Mouse (Mus musculus): ENCODE data around the gene Vmn1r235. TPM values are rescaled to one million over a fixed set of nuclear protein-coding genes. Genes with fewer than 3 reads are reported as not detected.
"Not testable (repeated sequence)": the region's sequence is repeated elsewhere in the genome, so short reads cannot be mapped to it uniquely, and the experiment has no call there.

Vmn1r235 gene
- not detected in 2 replicates for polyA plus RNA-seq (2014; fragmentation: Nextera tagmentation; extraction: Ambion mirVana)

DNA sequence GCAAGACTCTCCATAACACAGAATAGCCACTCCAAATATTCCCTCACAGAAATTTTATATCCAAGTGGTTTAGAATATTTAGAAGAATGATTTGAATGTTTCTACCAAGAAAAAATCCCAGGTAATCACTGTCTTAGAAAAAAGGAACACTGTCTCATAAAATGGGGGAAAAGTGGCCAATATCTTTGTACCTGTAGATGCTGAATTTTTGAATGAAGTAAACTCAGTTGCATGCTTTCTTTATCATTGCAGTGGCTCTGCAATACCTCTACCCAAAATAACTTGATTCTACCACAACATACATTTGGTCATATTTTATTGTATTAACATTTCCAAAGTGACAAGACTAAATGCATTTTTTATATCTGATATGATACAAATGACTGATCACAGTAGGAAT is at the start of gene Vmn1r235:
Vmn1r235 (plus strand) TSS at position 301 of the 400 bp plus-strand sequence.
- DNase-seq (ENCODE audit: low spot score): no peak
- no peak within 1 kb of the TSS for H3K4me2 ChIP-seq (ENCODE audit: low read depth, low read length)
- no peaks in the 10 kb centered on the region for H3K27me3 ChIP-seq (ENCODE audit: control insufficient read depth, insufficient read depth, low read length)
- no peaks in the 10 kb centered on the region for H3K4me1 ChIP-seq (ENCODE audit: control insufficient read depth, insufficient read depth, low read length)
- no peaks in the 10 kb centered on the region for H3K9me3 ChIP-seq (replicated peaks; ENCODE audit: control insufficient read depth, low read length)
- no peak within 1 kb of the TSS for H3K27ac ChIP-seq (replicated peaks; ENCODE audit: low read depth, low read length)
- no peak within 1 kb of the TSS for H3K4me3 ChIP-seq (ENCODE audit: low read depth, low read length)
- ATAC-seq (replicated peaks; ENCODE audit: insufficient number of reproducible peaks, low FRiP score, low TSS enrichment, low read depth): no peak
- no peak within 1 kb of the TSS for H3K9ac ChIP-seq (replicated peaks; ENCODE audit: low read length)
- H3K36me3 ChIP-seq (replicated peaks; ENCODE audit: control insufficient read depth, insufficient read depth, low read depth, low read length): no peaks in the 10 kb centered on the region

DNA sequence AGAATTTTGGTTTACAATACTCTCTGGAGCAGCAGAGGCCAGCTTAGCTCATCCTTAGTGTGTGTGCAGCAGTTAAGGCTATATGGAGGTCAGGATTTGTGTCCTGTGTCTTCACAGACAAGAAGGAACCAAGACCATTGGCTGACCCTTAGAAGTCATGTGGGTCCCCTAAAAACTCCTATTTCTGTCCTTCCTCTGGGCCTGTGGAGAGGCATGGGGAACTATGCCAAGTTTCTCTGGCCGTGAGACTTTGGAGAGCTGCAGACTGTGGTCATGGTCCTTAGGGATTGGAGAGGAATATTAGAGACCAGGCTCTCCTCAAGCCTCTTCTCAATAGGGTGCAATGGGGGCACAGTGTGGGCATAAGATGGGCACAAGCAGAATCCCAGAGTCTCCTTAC is 45.1 kb upstream of the Vmn1r235 start:
- H3K4me2 ChIP-seq (ENCODE audit: low read depth, low read length); H3K4me3 ChIP-seq (ENCODE audit: low read depth, low read length); H3K27ac ChIP-seq (replicated peaks; ENCODE audit: low read depth, low read length); H3K4me1 ChIP-seq (ENCODE audit: control insufficient read depth, insufficient read depth, low read length); H3K9me3 ChIP-seq (replicated peaks; ENCODE audit: control insufficient read depth, low read length); ATAC-seq (replicated peaks; ENCODE audit: insufficient number of reproducible peaks, low FRiP score, low TSS enrichment, low read depth); DNase-seq (ENCODE audit: low spot score); H3K27me3 ChIP-seq (ENCODE audit: control insufficient read depth, insufficient read depth, low read length); H3K36me3 ChIP-seq (replicated peaks; ENCODE audit: control insufficient read depth, insufficient read depth, low read depth, low read length); H3K9ac ChIP-seq (replicated peaks; ENCODE audit: low read length): not testable (repeated sequence)
- 88% methylated on average over 1 of the region's 1 CpGs for WGBS

DNA sequence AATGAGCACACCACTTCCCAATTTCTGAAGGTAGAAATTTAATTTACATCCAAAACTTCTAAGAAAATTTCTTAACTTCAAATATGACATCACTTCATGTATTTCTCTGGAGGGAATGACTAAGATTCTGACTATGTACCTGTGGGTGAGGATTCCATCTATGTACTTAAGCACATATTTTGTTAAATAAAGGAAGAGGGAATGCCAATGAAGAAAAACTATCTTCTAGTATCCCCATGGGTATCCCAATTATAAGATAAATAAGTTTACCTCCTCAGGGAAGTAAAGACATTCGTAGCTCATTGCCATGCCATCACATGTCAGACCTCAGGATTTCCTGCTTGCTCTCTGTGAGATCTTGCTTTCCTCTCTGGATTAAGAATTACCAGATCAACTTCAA is 30.4 kb upstream of the Vmn1r235 start, which contains the start of gene Vmn1r234:
Vmn1r234 (plus strand) TSS at position 301 of the 400 bp plus-strand sequence.
- Histone ChIP-seq H3K27ac (replicated peaks; ENCODE audit: low read depth, low read length) (no peak within 1 kb of the TSS), H3K27me3 (ENCODE audit: control insufficient read depth, insufficient read depth, low read length) (no peaks in the 10 kb centered on the region), H3K4me3 (ENCODE audit: low read depth, low read length) (no peak within 1 kb of the TSS), H3K9ac (replicated peaks; ENCODE audit: low read length) (no peak within 1 kb of the TSS), H3K9me3 (replicated peaks; ENCODE audit: control insufficient read depth, low read length) (no peaks in the 10 kb centered on the region), H3K4me1 (ENCODE audit: control insufficient read depth, insufficient read depth, low read length) (no peaks in the 10 kb centered on the region), H3K4me2 (ENCODE audit: low read depth, low read length) (no peak within 1 kb of the TSS), H3K36me3 (replicated peaks; ENCODE audit: control insufficient read depth, insufficient read depth, low read depth, low read length) (no peaks in the 10 kb centered on the region)
- DNase-seq (ENCODE audit: low spot score) (no peak), ATAC-seq (replicated peaks; ENCODE audit: insufficient number of reproducible peaks, low FRiP score, low TSS enrichment, low read depth) (no peak)
- 70% methylated on average over 1 of the region's 1 CpGs for WGBS

DNA sequence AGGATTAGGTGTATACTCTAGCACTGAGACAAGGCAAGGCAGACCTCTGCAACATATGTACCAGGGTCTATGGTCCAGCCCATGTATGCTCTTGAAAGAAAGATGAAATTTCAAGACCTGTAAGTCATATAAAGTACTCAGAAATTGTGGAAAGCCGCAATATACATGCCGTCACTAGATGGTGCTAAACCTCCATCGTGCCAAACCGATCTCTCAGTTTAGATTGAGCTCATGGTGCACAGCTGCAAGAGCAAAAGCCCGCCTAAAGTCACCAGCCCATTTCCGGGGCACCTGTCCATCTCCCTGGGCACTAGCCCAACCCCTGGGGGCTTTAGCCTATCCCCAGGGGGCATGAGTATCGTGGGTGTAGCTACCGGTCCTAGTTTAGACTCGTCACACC is 24.6 kb upstream of the Vmn1r235 start:
- H3K9ac ChIP-seq (replicated peaks; ENCODE audit: low read length): no peak overlapping the region
- H3K36me3 ChIP-seq (replicated peaks; ENCODE audit: control insufficient read depth, insufficient read depth, low read depth, low read length): no peaks in the 10 kb centered on the region
- DNase-seq (ENCODE audit: low spot score) (peak; percentile 66), ATAC-seq (replicated peaks; ENCODE audit: insufficient number of reproducible peaks, low FRiP score, low TSS enrichment, low read depth) (no peak)
- H3K4me1 ChIP-seq (ENCODE audit: control insufficient read depth, insufficient read depth, low read length): no peaks in the 10 kb centered on the region
- no peak overlapping the region for H3K4me3 ChIP-seq (ENCODE audit: low read depth, low read length)
- WGBS: 30% methylated on average over 9 of the region's 9 CpGs
- no peaks in the 10 kb centered on the region for H3K27me3 ChIP-seq (ENCODE audit: control insufficient read depth, insufficient read depth, low read length)
- H3K4me2 ChIP-seq (ENCODE audit: low read depth, low read length): no peak overlapping the region
- no peak overlapping the region for H3K27ac ChIP-seq (replicated peaks; ENCODE audit: low read depth, low read length)
- no peaks in the 10 kb centered on the region for H3K9me3 ChIP-seq (replicated peaks; ENCODE audit: control insufficient read depth, low read length)

DNA sequence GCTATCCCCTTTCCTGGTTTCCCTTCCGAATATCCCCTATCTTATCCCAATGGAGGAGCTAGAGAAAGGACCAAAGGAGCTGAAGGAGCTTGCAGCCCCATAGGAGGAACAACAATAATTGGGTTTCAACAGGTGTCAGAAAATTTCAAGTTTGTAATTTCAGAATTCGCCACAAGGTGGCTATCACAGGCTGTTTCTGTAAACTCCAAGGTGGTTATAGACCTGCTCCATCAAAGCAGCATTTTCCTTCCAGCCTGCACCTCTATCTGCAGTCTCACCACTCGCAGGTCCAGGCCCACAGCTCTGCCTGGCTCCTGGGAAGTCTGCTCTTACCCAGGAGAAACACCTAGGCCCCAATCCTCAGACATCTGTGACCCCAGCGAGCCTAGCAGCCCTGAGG is 15.9 kb downstream of the Vmn1r235 start:
- Histone ChIP-seq H3K27ac (replicated peaks; ENCODE audit: low read depth, low read length) (no peak overlapping the region), H3K4me2 (ENCODE audit: low read depth, low read length) (no peak overlapping the region), H3K9ac (replicated peaks; ENCODE audit: low read length) (no peak overlapping the region), H3K4me3 (ENCODE audit: low read depth, low read length) (no peak overlapping the region), H3K9me3 (replicated peaks; ENCODE audit: control insufficient read depth, low read length) (no peaks in the 10 kb centered on the region), H3K36me3 (replicated peaks; ENCODE audit: control insufficient read depth, insufficient read depth, low read depth, low read length) (no peaks in the 10 kb centered on the region), H3K4me1 (ENCODE audit: control insufficient read depth, insufficient read depth, low read length) (no peaks in the 10 kb centered on the region), H3K27me3 (ENCODE audit: control insufficient read depth, insufficient read depth, low read length) (no peaks in the 10 kb centered on the region)
- DNase-seq (ENCODE audit: low spot score) (peak; percentile 65), ATAC-seq (replicated peaks; ENCODE audit: insufficient number of reproducible peaks, low FRiP score, low TSS enrichment, low read depth) (no peak; the same call in 1 of the 2 replicates)
- WGBS: 16% methylated on average over 4 of the region's 4 CpGs

DNA sequence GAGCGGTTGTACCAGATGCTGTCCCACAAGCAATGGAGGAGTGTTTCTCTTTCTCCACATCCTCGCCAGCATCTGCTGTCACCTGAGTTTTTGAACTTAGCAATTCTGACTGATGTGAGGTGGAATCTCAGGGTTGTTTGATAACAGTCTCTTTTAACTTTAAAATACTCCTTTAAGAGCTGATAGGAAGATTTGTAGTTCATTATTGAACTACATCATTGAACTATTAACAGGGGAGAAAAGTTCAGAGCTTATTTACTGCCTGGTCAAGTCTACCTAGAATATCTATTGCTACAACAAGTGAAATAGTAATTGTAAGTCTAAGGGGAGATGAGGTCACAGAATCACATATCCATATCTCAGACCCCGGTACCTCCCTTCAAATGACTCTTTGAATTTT is 26.4 kb downstream of the Vmn1r235 start, which contains the start of gene Vmn1r236:
Vmn1r236 (plus strand) TSS at position 301 of the 400 bp plus-strand sequence.
- no peak for DNase-seq (ENCODE audit: low spot score)
- H3K4me2 ChIP-seq (ENCODE audit: low read depth, low read length): no peak within 1 kb of the TSS
- WGBS: 73% methylated on average over 3 of the region's 3 CpGs
- H3K4me3 ChIP-seq (ENCODE audit: low read depth, low read length): no peak within 1 kb of the TSS
- H3K27me3 ChIP-seq (ENCODE audit: control insufficient read depth, insufficient read depth, low read length): no peaks in the 10 kb centered on the region
- no peak for ATAC-seq (replicated peaks; ENCODE audit: insufficient number of reproducible peaks, low FRiP score, low TSS enrichment, low read depth)
- H3K9me3 ChIP-seq (replicated peaks; ENCODE audit: control insufficient read depth, low read length): no peaks in the 10 kb centered on the region
- H3K36me3 ChIP-seq (replicated peaks; ENCODE audit: control insufficient read depth, insufficient read depth, low read depth, low read length): no peaks in the 10 kb centered on the region
- H3K9ac ChIP-seq (replicated peaks; ENCODE audit: low read length): no peak within 1 kb of the TSS
- H3K27ac ChIP-seq (replicated peaks; ENCODE audit: low read depth, low read length): no peak within 1 kb of the TSS
- H3K4me1 ChIP-seq (ENCODE audit: control insufficient read depth, insufficient read depth, low read length): no peaks in the 10 kb centered on the region

DNA sequence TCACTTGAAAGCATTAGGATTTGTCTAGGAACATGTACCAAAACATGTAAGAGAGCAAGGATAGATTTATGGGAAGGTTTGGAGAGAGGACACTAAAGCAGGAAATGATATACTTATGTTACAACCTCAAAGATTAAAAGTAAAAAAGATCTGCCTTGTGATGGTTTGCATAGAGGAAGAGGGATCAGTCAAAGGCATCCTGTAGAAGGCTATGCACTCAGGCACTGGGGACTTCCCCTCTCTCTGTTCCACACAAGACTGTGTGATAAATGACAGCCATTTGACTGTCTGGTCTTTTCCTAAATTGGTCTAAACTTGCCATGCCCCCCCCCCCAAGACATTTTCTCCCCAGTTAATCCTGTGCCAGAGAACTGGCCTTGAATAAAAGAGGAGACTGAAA is 28.2 kb downstream of the Vmn1r235 start:
- Histone ChIP-seq H3K27me3 (ENCODE audit: control insufficient read depth, insufficient read depth, low read length) (no peaks in the 10 kb centered on the region), H3K36me3 (replicated peaks; ENCODE audit: control insufficient read depth, insufficient read depth, low read depth, low read length) (no peaks in the 10 kb centered on the region), H3K4me2 (ENCODE audit: low read depth, low read length) (no peak overlapping the region), H3K27ac (replicated peaks; ENCODE audit: low read depth, low read length) (no peak overlapping the region), H3K4me3 (ENCODE audit: low read depth, low read length) (no peak overlapping the region), H3K4me1 (ENCODE audit: control insufficient read depth, insufficient read depth, low read length) (no peaks in the 10 kb centered on the region), H3K9me3 (replicated peaks; ENCODE audit: control insufficient read depth, low read length) (no peaks in the 10 kb centered on the region), H3K9ac (replicated peaks; ENCODE audit: low read length) (no peak overlapping the region)
- ATAC-seq (replicated peaks; ENCODE audit: insufficient number of reproducible peaks, low FRiP score, low TSS enrichment, low read depth) (no peak), DNase-seq (ENCODE audit: low spot score) (no peak)

DNA sequence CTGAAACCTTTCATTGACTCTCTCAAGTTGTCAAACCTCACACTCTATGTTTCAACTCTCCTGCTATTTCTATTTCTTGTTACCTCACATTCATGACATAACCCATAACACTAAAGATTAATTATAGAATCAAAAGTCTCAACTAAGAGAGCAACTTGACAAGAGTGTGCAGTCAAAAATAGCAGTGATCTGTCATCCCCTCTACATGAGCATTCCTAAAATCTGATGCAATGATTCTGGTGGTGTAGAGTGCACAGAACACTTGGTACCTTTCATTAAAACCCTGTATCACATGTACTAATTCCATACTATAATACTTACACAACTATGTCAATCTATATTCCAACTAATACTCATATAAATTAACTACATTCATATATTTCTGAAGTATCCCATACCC is 33.5 kb downstream of the Vmn1r235 start:
- Histone ChIP-seq H3K27ac (replicated peaks; ENCODE audit: low read depth, low read length) (no peak overlapping the region), H3K36me3 (replicated peaks; ENCODE audit: control insufficient read depth, insufficient read depth, low read depth, low read length) (no peaks in the 10 kb centered on the region), H3K4me1 (ENCODE audit: control insufficient read depth, insufficient read depth, low read length) (no peaks in the 10 kb centered on the region), H3K4me3 (ENCODE audit: low read depth, low read length) (no peak overlapping the region), H3K9me3 (replicated peaks; ENCODE audit: control insufficient read depth, low read length) (no peaks in the 10 kb centered on the region), H3K4me2 (ENCODE audit: low read depth, low read length) (no peak overlapping the region), H3K9ac (replicated peaks; ENCODE audit: low read length) (no peak overlapping the region), H3K27me3 (ENCODE audit: control insufficient read depth, insufficient read depth, low read length) (no peaks in the 10 kb centered on the region)
- ATAC-seq (replicated peaks; ENCODE audit: insufficient number of reproducible peaks, low FRiP score, low TSS enrichment, low read depth) (no peak), DNase-seq (ENCODE audit: low spot score) (no peak)
